Mouse (Mus musculus): ENCODE results near the gene Myh13.
A peak's percentile ranks its signal among the peaks of the same experiment; 100 is the strongest.

Gene Myh13

GRCm38 (mm10) chr11:67321358-67321757 is at the start of gene Myh13:
Myh13 (plus strand) TSS chr11:67321658.
- no peak for DNase-seq (ENCODE audit: extremely low spot score, low spot score)

- no peak for DNase-seq (ENCODE audit: extremely low spot score, low spot score)
Observed at GRCm38 (mm10) chr11:67276601-67277174, 44.8 kb upstream of the Myh13 start, which contains the start of gene Myh8. Myh8 (plus strand) TSS chr11:67277124.

- no peak for DNase-seq (ENCODE audit: extremely low spot score, low spot score)
Observed at GRCm38 (mm10) chr11:67293440-67293839, 28.0 kb upstream of the Myh13 start.

GRCm38 (mm10) chr11:67313733-67314452 is 7.6 kb upstream of the Myh13 start:
- DNase-seq (ENCODE audit: extremely low spot score, low spot score): peak; percentile 15

- no peak for DNase-seq (ENCODE audit: extremely low spot score, low spot score)
Observed at GRCm38 (mm10) chr11:67326536-67326935, 5.1 kb downstream of the Myh13 start.

GRCm38 (mm10) chr11:67344556-67344955 is 23.1 kb downstream of the Myh13 start:
- DNase-seq (ENCODE audit: extremely low spot score, low spot score): no peak

GRCm38 (mm10) chr11:67345186-67345855 is 23.9 kb downstream of the Myh13 start:
- DNase-seq (ENCODE audit: extremely low spot score, low spot score): no peak

GRCm38 (mm10) chr11:67345856-67346236 is 24.4 kb downstream of the Myh13 start:
- no peak for DNase-seq (ENCODE audit: extremely low spot score, low spot score)

- peak; percentile 78 for DNase-seq (ENCODE audit: extremely low spot score, low spot score)
Observed at GRCm38 (mm10) chr11:67350153-67350768, 28.8 kb downstream of the Myh13 start.

GRCm38 (mm10) chr11:67353011-67353410 is 31.6 kb downstream of the Myh13 start:
- DNase-seq (ENCODE audit: extremely low spot score, low spot score): no peak

- no peak for DNase-seq (ENCODE audit: extremely low spot score, low spot score)
Observed at GRCm38 (mm10) chr11:67358031-67358430, 36.6 kb downstream of the Myh13 start.

GRCm38 (mm10) chr11:67362236-67362635 is 40.8 kb downstream of the Myh13 start:
- no peak for DNase-seq (ENCODE audit: extremely low spot score, low spot score)

- no peak for DNase-seq (ENCODE audit: extremely low spot score, low spot score)
Observed at GRCm38 (mm10) chr11:67364551-67364950, 43.1 kb downstream of the Myh13 start.

- DNase-seq (ENCODE audit: extremely low spot score, low spot score): no peak
Observed at GRCm38 (mm10) chr11:67364986-67365721, 43.7 kb downstream of the Myh13 start.

- DNase-seq (ENCODE audit: extremely low spot score, low spot score): no peak
Observed at GRCm38 (mm10) chr11:67366936-67367335, 45.5 kb downstream of the Myh13 start.

- DNase-seq (ENCODE audit: extremely low spot score, low spot score): peak; percentile 31
Observed at GRCm38 (mm10) chr11:67373333-67373732, 51.9 kb downstream of the Myh13 start.

GRCm38 (mm10) chr11:67376308-67376707 is 54.9 kb downstream of the Myh13 start:
- no peak for DNase-seq (ENCODE audit: extremely low spot score, low spot score)

GRCm38 (mm10) chr11:67379703-67380510 is 58.4 kb downstream of the Myh13 start:
- peak; percentile 38 for DNase-seq (ENCODE audit: extremely low spot score, low spot score)

- no peak for DNase-seq (ENCODE audit: extremely low spot score, low spot score)
Observed at GRCm38 (mm10) chr11:67381833-67382232, 60.4 kb downstream of the Myh13 start.

- DNase-seq (ENCODE audit: extremely low spot score, low spot score): no peak
Observed at GRCm38 (mm10) chr11:67384653-67385052, 63.2 kb downstream of the Myh13 start.
